Mouse (Mus musculus): ENCODE data around the gene Gata5. TPM values are rescaled to one million over a fixed set of nuclear protein-coding genes. Genes with fewer than 3 reads are reported as not detected.
A peak's percentile ranks its signal among the peaks of the same experiment; 100 is the strongest.

Gata5 gene
- total RNA-seq, 1 experiment from 2014 or later: not detected

DNA sequence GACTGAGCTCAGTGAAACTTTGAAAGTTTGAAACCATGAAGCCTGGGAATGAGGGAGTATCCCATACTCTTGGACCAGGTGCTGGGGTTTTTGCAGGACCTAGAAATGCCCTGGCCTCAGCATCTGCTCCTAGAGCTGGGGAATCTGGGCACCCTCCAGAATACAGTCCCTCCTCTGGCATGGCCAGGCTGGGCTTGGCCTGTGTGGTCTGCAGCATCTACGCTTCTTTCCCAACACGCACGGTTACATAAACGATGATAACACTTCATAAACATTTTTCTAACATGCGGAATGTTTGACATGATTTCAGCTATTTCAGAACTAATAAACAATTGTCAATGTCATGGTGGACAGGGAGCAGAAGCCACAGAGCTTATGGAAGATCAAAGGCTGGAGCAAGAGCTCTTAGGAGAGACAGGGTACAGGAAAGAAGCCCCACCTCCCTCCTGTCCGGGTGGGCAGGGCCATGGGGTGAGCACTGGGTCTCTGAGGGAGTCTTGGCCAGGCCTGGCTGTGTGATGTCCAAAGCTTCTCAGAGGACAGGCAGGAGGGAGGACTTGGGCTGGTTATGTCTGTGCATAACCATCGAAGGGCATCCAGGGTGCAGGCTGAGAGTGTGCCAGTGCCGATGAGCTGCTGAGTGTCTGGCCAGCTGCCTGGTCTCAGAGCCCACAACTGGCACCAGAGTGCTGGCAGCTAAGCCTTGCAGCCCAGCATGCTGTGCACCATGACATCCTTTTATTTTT lies 27.9 kb downstream of the Gata5 start:
- no peak for DNase-seq

DNA sequence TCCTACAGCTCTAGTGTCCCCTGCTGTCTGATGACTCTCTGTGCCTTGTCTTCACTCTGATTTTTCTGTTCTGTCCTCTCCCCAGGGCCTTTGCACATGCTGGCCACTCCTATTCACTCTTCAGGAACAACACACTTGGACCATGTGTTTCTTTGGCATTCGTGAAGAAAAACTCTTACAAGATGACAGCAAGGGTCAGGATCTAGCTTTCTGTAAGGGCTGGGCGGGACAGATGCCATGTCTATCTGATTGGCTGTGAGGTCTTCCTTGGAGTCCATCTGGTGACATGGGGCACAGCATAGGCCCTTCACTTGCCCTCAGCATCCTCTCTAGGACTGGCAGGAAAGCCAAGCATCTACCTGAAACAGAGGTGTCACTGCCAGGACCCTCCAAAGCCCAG lies 28.5 kb downstream of the Gata5 start:
- DNase-seq: no peak

DNA sequence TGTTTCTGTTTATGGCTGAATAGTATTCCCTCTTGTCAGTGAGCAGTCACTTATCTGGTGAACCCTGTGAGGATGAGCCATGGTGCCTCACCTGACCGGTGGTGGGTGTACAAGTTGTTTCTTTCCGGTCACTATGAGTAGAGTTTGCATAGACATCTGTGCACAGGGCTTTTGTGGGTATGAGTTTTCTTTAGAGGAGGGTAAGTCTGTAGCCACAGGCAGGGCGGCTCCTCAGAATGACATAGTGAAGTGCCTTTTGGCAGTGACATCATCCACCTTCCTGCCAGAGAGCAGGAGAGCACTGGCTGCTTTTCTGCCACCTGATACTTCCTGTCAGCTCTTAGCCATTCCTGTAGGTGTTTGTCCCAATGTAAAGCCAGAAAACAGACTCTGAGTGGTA lies 29.0 kb downstream of the Gata5 start:
- no peak for DNase-seq

DNA sequence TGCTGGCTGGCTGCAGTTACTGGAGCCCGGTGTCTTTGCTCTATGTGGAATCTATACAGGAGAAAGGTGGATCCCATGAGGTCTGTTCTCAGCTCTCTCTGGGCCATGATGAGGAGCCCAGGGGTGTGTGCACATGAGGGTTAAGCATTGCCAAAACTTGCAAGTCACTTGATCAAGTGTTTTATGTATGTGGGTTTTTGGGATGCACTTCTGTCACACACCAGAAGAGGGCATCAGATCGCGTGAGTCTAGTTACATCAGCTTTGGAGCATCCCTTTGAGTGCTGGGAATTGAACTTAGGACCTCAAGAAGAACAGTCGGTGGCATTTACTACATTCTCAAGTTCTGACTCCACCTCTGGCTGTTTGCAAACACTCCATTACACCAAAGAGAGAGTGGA lies 29.9 kb downstream of the Gata5 start:
- DNase-seq: no peak

GRCm38 (mm10) chr2:180303468-180303867 lies 31.0 kb downstream of the Gata5 start:
- DNase-seq: no peak

DNA sequence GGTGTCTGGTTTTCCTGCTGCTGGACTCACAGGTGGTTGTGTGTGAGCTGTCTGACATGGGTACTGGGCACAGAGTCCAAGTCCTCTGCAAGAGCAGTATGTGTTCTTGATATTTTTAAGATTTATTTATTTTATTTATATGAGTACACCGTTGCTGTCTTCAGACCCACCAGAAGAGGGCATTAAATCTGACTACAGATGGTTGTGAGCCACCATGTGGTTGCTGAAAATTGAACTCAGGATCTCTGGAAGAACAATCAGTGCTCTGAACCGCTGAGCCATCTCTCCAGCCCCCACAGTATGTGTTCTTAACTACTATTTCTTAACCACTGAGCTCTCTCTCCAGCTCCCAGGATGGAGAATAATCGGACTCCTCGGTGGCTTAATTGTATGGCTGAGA lies 32.3 kb downstream of the Gata5 start:
- no peak for DNase-seq

GRCm38 (mm10) chr2:180300771-180301170 lies 33.7 kb downstream of the Gata5 start:
- no peak for DNase-seq

- DNase-seq: no peak
These were observed 34.2 kb downstream of the Gata5 start for GRCm38 (mm10) chr2:180300252-180300651.

DNA sequence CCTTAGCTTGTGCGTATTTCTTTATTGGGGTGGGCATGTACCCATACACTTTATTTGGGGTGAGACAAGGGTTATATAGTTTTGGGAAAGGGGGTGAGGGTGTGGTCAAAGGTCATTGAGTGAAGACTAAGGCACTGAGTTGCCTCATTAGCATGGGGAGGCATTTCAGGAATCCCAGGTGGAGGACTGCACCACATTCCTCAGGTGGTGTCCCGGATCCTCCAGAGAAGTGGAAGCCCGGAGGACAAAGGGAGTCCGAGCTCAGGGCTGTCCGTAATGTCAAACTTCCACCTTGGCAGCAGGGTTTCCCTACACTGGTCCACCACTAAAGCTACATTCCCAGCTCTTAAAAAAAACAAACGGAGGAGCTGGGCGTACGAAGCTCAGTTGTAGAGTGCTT lies 41.6 kb downstream of the Gata5 start:
- no peak for DNase-seq

DNA sequence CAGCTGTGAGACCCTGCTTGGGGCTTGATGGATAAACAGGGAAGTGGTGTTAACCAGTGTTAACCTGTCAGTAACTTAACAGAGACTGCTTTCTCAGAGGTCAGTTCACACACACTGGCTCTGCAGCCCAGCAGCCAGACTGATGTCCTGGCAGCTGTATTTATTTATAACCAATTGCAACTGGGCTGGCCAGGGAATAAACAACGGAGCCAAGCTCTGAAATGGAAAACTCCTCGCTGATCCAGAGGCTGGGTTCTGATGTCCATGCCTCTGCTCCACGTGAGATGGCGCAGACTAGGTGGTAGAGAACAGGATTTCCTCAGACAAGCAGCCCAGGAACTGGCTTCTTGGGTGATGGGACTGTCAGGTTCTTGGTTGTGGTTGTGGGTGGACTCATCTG lies 42.5 kb downstream of the Gata5 start:
- no peak for DNase-seq

GRCm38 (mm10) chr2:180291566-180291965 lies 42.9 kb downstream of the Gata5 start:
- DNase-seq: no peak

DNA sequence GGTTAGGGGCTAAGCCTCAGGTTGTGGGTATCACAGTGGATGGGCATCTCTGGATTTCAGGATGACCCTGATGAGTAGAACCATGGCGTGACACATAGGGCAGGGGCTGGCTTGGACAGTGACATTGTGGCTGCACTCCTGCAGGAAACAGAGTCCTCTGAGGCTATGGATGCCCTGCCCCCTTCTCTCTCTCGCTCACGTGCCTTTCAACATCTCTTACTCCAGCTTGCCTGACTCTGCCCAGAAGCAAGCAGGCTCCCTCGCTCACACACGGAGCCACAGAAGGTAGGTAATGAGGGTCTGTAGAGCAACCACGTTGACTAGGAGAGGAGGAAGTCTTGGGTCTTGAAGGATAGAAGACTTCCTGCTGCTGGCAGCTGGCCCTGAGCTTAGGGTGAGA lies 44.0 kb downstream of the Gata5 start:
- DNase-seq: no peak

DNA sequence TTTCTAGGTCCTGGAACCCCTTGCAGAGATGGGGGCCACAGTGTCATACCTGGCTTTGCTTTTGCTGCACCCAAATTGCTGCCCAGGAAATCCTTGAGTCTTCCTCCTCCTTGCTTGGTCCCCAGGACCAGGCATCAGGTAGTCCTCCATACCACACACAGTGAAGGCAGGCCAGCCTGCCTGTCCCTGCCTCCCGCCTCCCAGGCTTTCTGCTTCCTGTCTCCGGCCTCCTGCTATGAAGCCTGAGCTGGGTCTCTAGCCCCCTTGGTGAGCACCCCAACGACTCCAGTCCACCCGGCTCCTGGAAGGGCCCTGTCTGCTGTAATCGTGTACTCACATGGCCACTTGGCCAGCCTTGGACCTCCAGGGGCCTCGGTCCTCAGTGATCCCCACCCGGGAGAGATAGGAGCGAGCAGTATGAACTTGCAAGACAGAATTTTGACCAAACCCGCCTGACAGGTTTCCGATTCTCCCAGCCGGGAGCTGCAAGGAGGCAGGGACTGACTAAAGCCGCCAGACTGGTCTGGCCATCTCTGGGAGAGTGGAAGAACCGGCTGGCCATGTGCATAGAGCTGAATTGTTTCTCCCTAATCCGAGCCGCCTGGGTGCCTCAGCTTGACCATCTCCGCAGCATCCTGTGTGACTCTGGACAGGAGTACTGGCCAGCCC lies 44.9 kb downstream of the Gata5 start, which contains the start of gene Rbbp8nl:
TSS of gene Rbbp8nl (minus strand) at position 440 of the 669 bp plus-strand sequence.
- DNase-seq: no peak

GRCm38 (mm10) chr2:180288966-180289365 lies 45.5 kb downstream of the Gata5 start:
- DNase-seq: no peak

DNA sequence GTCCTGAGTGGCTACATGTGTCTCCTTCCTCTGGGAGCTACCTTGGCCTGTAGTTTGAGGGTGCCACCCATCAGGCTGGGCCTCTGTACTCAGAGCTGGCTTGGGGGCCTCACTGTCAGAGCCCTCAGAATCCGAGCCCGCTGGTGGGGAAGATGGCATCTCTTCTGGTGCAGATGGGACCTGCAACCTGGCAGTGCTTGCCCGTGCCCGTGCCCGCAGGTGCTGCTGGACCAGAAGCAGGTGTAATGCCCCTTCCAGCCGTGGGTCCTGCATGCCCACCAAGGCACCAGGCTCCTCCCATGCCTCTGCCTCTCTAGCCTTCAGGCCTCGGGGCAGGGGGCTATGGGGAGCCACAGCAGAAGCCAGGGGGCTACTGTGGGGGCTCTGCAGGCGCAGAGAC lies 55.2 kb downstream of the Gata5 start:
- no peak for DNase-seq

- DNase-seq: no peak
These were observed 56.7 kb downstream of the Gata5 start for GRCm38 (mm10) chr2:180277773-180278320.

GRCm38 (mm10) chr2:180276851-180277259 lies 57.6 kb downstream of the Gata5 start:
- DNase-seq: no peak

DNA sequence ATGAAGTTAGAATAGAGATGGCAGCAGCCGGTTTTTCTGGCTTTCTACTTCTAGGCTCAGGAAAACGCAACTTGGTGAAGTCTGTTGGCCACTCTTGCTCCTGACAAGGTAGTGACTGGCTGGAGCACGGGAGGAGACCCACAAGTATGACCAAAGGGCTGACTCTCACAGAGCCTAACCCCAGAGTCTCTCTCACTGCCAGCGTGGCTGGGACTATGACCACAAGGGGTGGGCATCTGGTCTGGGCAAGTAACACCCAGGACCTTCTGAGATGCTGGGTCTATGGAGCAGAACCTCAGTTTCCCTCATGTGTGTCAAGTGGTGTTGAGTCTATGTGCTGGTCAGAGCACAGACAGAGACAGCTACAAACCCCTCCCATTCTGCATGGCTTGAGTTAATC lies 58.1 kb downstream of the Gata5 start:
- DNase-seq: no peak

GRCm38 (mm10) chr2:180275836-180276235 lies 58.7 kb downstream of the Gata5 start:
- peak; percentile 79 for DNase-seq

Measured in adrenal gland, postnatal 25 days (tissue).